Mouse (Mus musculus) lung, postnatal 25 days (tissue): ENCODE results near the gene Fam181b.

Source experiments
- DNase-seq: peaks from one replicate; pipeline ENCODE4 v3.0.0; 2022; ENCODE audit warnings: low spot score

The Fam181b gene

GRCm38 (mm10) chr7:93079785-93080730, at the start of gene Fam181b:
Gene Fam181b (plus strand): TSS chr7:93079865.
- DNase-seq: peak; percentile 52

- DNase-seq: no peak
Observed at GRCm38 (mm10) chr7:93037763-93038471, 41.7 kb upstream of the Fam181b start.

- DNase-seq: no peak
Observed at GRCm38 (mm10) chr7:93038472-93038828, 41.2 kb upstream of the Fam181b start.

- no peak for DNase-seq
Observed at GRCm38 (mm10) chr7:93039542-93039941, 40.1 kb upstream of the Fam181b start.

- no peak for DNase-seq
Observed at GRCm38 (mm10) chr7:93044359-93044758, 35.3 kb upstream of the Fam181b start.

GRCm38 (mm10) chr7:93044788-93045187, 34.9 kb upstream of the Fam181b start:
- no peak for DNase-seq

- DNase-seq: no peak
Observed at GRCm38 (mm10) chr7:93060831-93061230, 18.8 kb upstream of the Fam181b start.

GRCm38 (mm10) chr7:93061747-93062146, 17.9 kb upstream of the Fam181b start:
- DNase-seq: no peak

- no peak for DNase-seq
Observed at GRCm38 (mm10) chr7:93062189-93062588, 17.5 kb upstream of the Fam181b start.

GRCm38 (mm10) chr7:93067464-93068015, 12.1 kb upstream of the Fam181b start:
- no peak for DNase-seq

GRCm38 (mm10) chr7:93076435-93076960, 3.2 kb upstream of the Fam181b start:
- DNase-seq: no peak

- DNase-seq: no peak
Observed at GRCm38 (mm10) chr7:93079420-93079784, 263 bp upstream of the Fam181b start.

- DNase-seq: no peak
Observed at GRCm38 (mm10) chr7:93080731-93081430, 1.2 kb downstream of the Fam181b start.

- DNase-seq: peak; percentile 77
Observed at GRCm38 (mm10) chr7:93093371-93094058, 13.8 kb downstream of the Fam181b start.

GRCm38 (mm10) chr7:93095511-93095910, 15.8 kb downstream of the Fam181b start:
- peak; percentile 24 for DNase-seq

- no peak for DNase-seq
Observed at GRCm38 (mm10) chr7:93104776-93105340, 25.2 kb downstream of the Fam181b start.

- no peak for DNase-seq
Observed at GRCm38 (mm10) chr7:93110370-93110965, 30.8 kb downstream of the Fam181b start.

GRCm38 (mm10) chr7:93111056-93111455, 31.4 kb downstream of the Fam181b start:
- no peak for DNase-seq

- no peak for DNase-seq
Observed at GRCm38 (mm10) chr7:93117561-93117960, 37.9 kb downstream of the Fam181b start.

- no peak for DNase-seq
Observed at GRCm38 (mm10) chr7:93123936-93124335, 44.3 kb downstream of the Fam181b start.
